10 mouse cellular contexts compared by ENCODE assay signal in genomic region chr11:89209531-89209950, GRCm38 (mm10).
DNase-seq lines count a peak whose midpoint lies in the region; ATAC-seq lines count a peak whose summit lies in the region.
"Had no signal": no experiment of that assay in that cellular context is flagged by ENCODE, and none has a peak within 500 bp of the region (broad histone marks: within the 10 kb centered on the region; RNA-seq: fewer than 3 reads in every experiment).

No protein-coding gene starts in this region.

- peak; percentile 11 to 17 for DNase-seq in kidney, postnatal 4 days
- DNase-seq in kidney, adult 9 months: no peak
- DNase-seq in right cerebral cortex, postnatal 4 days: no peak
- no peak for DNase-seq in adrenal gland, postnatal 36 days
- DNase-seq: gastrocnemius, adult 2 months; heart, postnatal 14 days had no signal

- H3K4me3 ChIP-seq in embryonic facial prominence, embryonic 15.5 days (replicated peaks): 0 out of 2 replicates have a peak overlapping the region, but pooled peaks have one; percentile 2
- no peak overlapping the region for H3K4me3 ChIP-seq in hindbrain, embryonic 16.5 days (ENCODE audit: low read length)
- no peak overlapping the region for H3K4me3 ChIP-seq in neural tube, embryonic 15.5 days (replicated peaks)
- H3K4me3 ChIP-seq: gastrocnemius, adult 2 months had no signal

- H3K9me3 ChIP-seq in embryonic facial prominence, embryonic 15.5 days (replicated peaks): no peaks in the 10 kb centered on the region
- H3K9me3 ChIP-seq in hindbrain, embryonic 16.5 days (ENCODE audit: control insufficient read depth, low read length): no peaks in the 10 kb centered on the region
- H3K9me3 ChIP-seq in neural tube, embryonic 15.5 days (replicated peaks): no peaks in the 10 kb centered on the region

- peaks cover 16% of the 10 kb centered on the region; the same call in 1 of the 2 replicates for H3K4me1 ChIP-seq in embryonic facial prominence, embryonic 15.5 days
- H3K4me1 ChIP-seq in hindbrain, embryonic 16.5 days (ENCODE audit: control insufficient read depth, insufficient read depth, low read depth, low read length): peaks cover 2% of the 10 kb centered on the region; the same call in 1 of the 2 replicates
- 0 out of 2 replicates have a peak, but pooled peaks cover 6% of the 10 kb centered on the region for H3K4me1 ChIP-seq in neural tube, embryonic 15.5 days

- H3K27me3 ChIP-seq in embryonic facial prominence, embryonic 15.5 days: no peaks in the 10 kb centered on the region
- H3K27me3 ChIP-seq in hindbrain, embryonic 16.5 days (replicated peaks; ENCODE audit: control insufficient read depth, insufficient read depth, low read length): no peaks in the 10 kb centered on the region
- H3K27me3 ChIP-seq in neural tube, embryonic 15.5 days (replicated peaks): no peaks in the 10 kb centered on the region

- ATAC-seq in embryonic facial prominence, embryonic 15.5 days (ENCODE audit: insufficient number of reproducible peaks, low FRiP score, low TSS enrichment, low read depth): peak; percentile 71
- no peak for ATAC-seq in hindbrain, embryonic 16.5 days
- no peak for ATAC-seq in neural tube, embryonic 15.5 days (ENCODE audit: low FRiP score)
- ATAC-seq: lung, postnatal 0 days had no signal

- 10% methylated on average over 11 of the region's 11 CpGs for WGBS in embryonic facial prominence, embryonic 15.5 days
- 28% methylated on average over 11 of the region's 11 CpGs for WGBS in hindbrain, embryonic 16.5 days
- 33% methylated on average over 11 of the region's 11 CpGs for WGBS in neural tube, embryonic 15.5 days

- H3K27ac ChIP-seq in embryonic facial prominence, embryonic 15.5 days (replicated peaks): 0 out of 2 replicates have a peak overlapping the region, but pooled peaks have one; percentile 29
- H3K27ac ChIP-seq in hindbrain, embryonic 16.5 days (ENCODE audit: low read depth, low read length): no peak overlapping the region
- H3K27ac ChIP-seq in neural tube, embryonic 15.5 days (replicated peaks): no peak overlapping the region
- H3K27ac ChIP-seq: gastrocnemius, adult 2 months had no signal

- H3K4me2 ChIP-seq in embryonic facial prominence, embryonic 15.5 days (replicated peaks): peak overlapping the region; percentile 25
- H3K4me2 ChIP-seq in hindbrain, embryonic 16.5 days (ENCODE audit: low read length): peak overlapping the region; percentile 16; the same call in 1 of the 2 replicates
- peak overlapping the region; percentile 4; the same call in 1 of the 2 replicates for H3K4me2 ChIP-seq in neural tube, embryonic 15.5 days

- no peaks in the 10 kb centered on the region for H3K36me3 ChIP-seq in embryonic facial prominence, embryonic 15.5 days
- no peaks in the 10 kb centered on the region for H3K36me3 ChIP-seq in hindbrain, embryonic 16.5 days (ENCODE audit: control insufficient read depth, insufficient read depth, low read length)
- no peaks in the 10 kb centered on the region for H3K36me3 ChIP-seq in neural tube, embryonic 15.5 days

- H3K9ac ChIP-seq in embryonic facial prominence, embryonic 15.5 days: no peak overlapping the region
- H3K9ac ChIP-seq in hindbrain, embryonic 16.5 days (ENCODE audit: low read depth, low read length): no peak overlapping the region
- H3K9ac ChIP-seq in neural tube, embryonic 15.5 days (replicated peaks): no peak overlapping the region

Comparison
In these comparisons a context has a peak if more than half of its experiments do, and no peak if none do; other contexts are left out.
1. DNase-seq: peak in kidney, postnatal 4 days (2 of 2); none in kidney, adult 9 months (single experiment), right cerebral cortex, postnatal 4 days (single experiment) and adrenal gland, postnatal 36 days (0 of 2).
2. Peak in every context shown above with its lines, with median percentiles within 50 percentile points of each other: H3K4me2 ChIP-seq.